Mouse (Mus musculus) kidney, embryonic 16.5 days (tissue): Measurements from ENCODE around the gene Capza2. TPM values are rescaled to one million over a fixed set of nuclear protein-coding genes. Genes with fewer than 3 reads are reported as not detected.

ENCODE experiments used
- ATAC-seq: fragments of 200-750 bp; cut with Nextera tagmentation; 2 replicates; pipeline ENCODE4 v1.8.0; 2017; ENCODE audit warnings: moderate TSS enrichment; ENCODE audit not compliant: low FRiP score, low TSS enrichment
- H3K27ac ChIP-seq: fragments of 300-500 bp; sonication (generic); 2 replicates; pipeline ENCODE4 v1.5.1; 2014; ENCODE audit warnings: low read length
- H3K27me3 ChIP-seq: fragments of 300-500 bp; sonication (generic); 2 replicates; pipeline ENCODE4 v1.6.1; 2014; ENCODE audit warnings: low read length, control low read depth, mixed read lengths; ENCODE audit not compliant: insufficient read depth
- H3K36me3 ChIP-seq: fragments of 300-500 bp; sonication (generic); 2 replicates; pipeline ENCODE4 v1.6.1; 2014; ENCODE audit warnings: low read length, control low read depth, mixed read lengths; ENCODE audit not compliant: insufficient read depth
- H3K4me1 ChIP-seq: fragments of 300-500 bp; sonication (generic); 2 replicates; pipeline ENCODE4 v1.6.1; 2014; ENCODE audit warnings: low read length, control low read depth, mixed read lengths; ENCODE audit not compliant: insufficient read depth
- H3K4me2 ChIP-seq: fragments of 300-500 bp; sonication (generic); replicated peaks from 2 replicates; pipeline ENCODE4 v1.6.1; 2014; ENCODE audit warnings: low read depth, low read length
- H3K4me3 ChIP-seq: fragments of 300-500 bp; sonication (generic); 2 replicates; pipeline ENCODE4 v1.5.1; 2014; ENCODE audit warnings: mild to moderate bottlenecking, low read length
- H3K9ac ChIP-seq: fragments of 300-500 bp; sonication (generic); replicated peaks from 2 replicates; pipeline ENCODE4 v1.6.1; 2014; ENCODE audit warnings: low read length
- H3K9me3 ChIP-seq: fragments of 300-500 bp; sonication (generic); 2 replicates; pipeline ENCODE4 v1.6.1; 2016; ENCODE audit warnings: low read length, control low read depth
- WGBS: fragments of 180-500 bp; shearing (Covaris S2); extraction: QIAGEN DNeasy Blood & Tissue Kit; methylation state at CpG from one replicate; pipeline ENCODE4 v1.1.7; 2014; 5-methylcytosine and 5-hydroxymethylcytosine counted together
- polyA plus RNA-seq: library from polyadenylated mRNA; unstranded; fragments of >200 nt; fragmentation: Nextera tagmentation; extraction: Ambion mirVana; gene quantifications from 2 replicates; pipeline ENCODE4 v1.2.1, GENCODE M21; 2015

The Capza2 gene
- polyA plus RNA-seq, 1 experiment from 2014 or later, result 238 TPM

DNA sequence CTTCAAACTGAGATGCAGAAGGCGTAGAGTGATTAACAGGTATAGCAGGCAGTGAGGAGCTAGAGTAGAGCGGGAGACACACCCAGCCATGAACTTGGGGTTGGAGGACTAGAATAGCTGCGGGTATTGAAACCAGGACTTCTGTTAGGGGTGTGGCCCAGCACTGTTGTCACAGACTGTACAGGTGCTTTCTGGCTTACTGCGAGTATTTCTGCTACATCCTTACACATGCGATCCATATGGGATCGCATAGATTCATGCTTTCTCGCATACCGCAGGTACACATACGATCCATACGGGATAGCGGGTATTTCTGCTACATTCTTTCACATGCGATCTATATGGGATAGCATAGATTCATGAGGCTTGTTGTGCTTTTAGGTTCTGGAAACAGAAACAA is 32.3 kb downstream of the Capza2 start:
- Histone ChIP-seq H3K9ac (no peak overlapping the region), H3K9me3 (no peaks in the 10 kb centered on the region), H3K4me1 (no peaks in the 10 kb centered on the region), H3K27me3 (no peaks in the 10 kb centered on the region), H3K4me3 (no peak overlapping the region), H3K27ac (no peak overlapping the region), H3K36me3 (peaks cover 28% of the 10 kb centered on the region), H3K4me2 (no peak overlapping the region)
- ATAC-seq, result no peak
- WGBS, result 97% methylated on average over 12 of the region's 12 CpGs

DNA sequence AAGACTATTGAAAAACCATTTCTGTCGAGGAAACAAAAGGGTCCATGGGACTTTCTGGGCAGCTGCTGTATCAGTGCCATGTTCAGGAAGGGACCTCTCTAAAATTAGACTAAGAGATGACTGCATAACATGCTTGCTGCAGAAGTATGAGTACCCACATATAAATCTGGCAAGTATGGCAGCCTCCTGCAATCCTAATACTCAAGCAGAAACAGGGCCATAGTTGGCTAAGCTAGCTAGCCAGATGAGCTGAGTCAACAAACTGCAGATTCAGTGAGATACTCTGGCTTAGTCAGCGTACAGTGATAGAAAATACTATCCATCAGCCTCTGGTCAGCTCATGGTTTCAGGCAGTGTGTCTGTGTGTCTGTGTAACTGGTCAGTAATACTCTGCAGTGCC is 33.8 kb downstream of the Capza2 start:
- no peak overlapping the region for H3K27ac ChIP-seq
- no peak overlapping the region for H3K4me3 ChIP-seq
- peaks cover 23% of the 10 kb centered on the region for H3K36me3 ChIP-seq
- 85% methylated on average over 2 of the region's 2 CpGs for WGBS
- no peaks in the 10 kb centered on the region for H3K4me1 ChIP-seq
- no peak overlapping the region for H3K4me2 ChIP-seq
- no peaks in the 10 kb centered on the region for H3K9me3 ChIP-seq
- no peak for ATAC-seq
- no peak overlapping the region for H3K9ac ChIP-seq
- no peaks in the 10 kb centered on the region for H3K27me3 ChIP-seq

DNA sequence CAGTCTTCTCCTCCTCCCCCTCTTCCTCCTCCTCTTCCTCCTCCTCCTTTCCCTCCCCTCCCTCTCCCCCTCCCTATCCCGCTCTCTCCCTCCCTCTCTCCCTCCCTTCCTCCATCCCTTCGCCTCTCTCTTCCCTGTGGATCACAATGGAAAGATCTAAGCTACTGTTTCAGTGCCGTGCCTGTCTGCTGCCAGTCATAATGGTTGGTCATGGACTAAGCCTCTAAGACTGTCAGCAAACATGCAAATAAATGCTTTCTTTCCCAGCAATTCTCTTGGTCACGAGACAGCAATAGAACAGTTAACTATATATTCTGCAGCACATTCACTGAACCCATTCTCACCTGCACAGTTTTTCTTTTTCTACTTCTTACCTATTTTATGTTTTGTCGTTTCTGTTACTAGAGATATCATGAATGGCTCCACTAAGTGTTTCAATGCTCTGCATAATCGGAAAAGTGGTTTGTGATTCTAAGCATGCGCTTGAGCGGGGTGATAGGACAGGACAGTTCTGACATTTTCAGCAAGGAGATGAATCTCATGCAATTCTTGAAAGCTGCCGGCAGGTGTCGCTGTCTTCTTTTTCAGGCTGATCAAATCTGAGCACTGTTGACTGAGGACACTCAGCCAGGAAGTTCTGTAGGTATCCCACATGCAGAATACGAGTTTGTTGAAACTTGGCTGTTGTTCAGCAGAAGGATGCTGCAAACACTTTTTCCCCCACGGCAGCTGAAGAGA is 39.2 kb downstream of the Capza2 start:
- Histone ChIP-seq H3K27ac (no peak overlapping the region), H3K4me2 (no peak overlapping the region), H3K27me3 (no peaks in the 10 kb centered on the region), H3K9me3 (no peaks in the 10 kb centered on the region), H3K36me3 (no peaks in the 10 kb centered on the region), H3K9ac (no peak overlapping the region), H3K4me3 (no peak overlapping the region), H3K4me1 (no peaks in the 10 kb centered on the region)
- ATAC-seq, result peak; percentile 75; the same call in 1 of the 2 replicates
- 19% methylated on average over 10 of the region's 12 CpGs for WGBS

DNA sequence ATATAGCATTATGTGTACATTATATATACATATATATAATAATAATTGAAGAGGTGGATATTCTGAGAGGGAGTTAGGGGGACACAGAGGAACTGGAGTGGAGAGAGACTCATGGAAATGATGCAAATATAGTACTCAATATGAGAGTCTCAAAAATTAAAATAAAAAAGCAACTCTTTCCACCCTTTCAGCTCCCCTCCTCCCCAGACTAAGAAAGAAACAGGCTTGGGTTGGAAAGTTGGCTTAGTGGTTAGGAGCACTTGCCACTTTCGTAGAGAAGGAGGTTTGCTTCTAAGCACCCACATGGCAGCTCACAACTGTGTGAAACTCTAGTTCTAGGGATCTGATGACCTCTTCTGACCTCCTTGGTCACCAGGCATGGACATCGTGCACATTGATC is 41.0 kb downstream of the Capza2 start:
- no peak for ATAC-seq
- no peak overlapping the region for H3K4me3 ChIP-seq
- no peaks in the 10 kb centered on the region for H3K36me3 ChIP-seq
- H3K9ac ChIP-seq, result no peak overlapping the region
- WGBS, result 70% methylated on average over 2 of the region's 2 CpGs
- no peak overlapping the region for H3K27ac ChIP-seq
- no peak overlapping the region for H3K4me2 ChIP-seq
- H3K4me1 ChIP-seq, result no peaks in the 10 kb centered on the region
- no peaks in the 10 kb centered on the region for H3K27me3 ChIP-seq
- H3K9me3 ChIP-seq, result peaks cover 6% of the 10 kb centered on the region; the same call in 1 of the 2 replicates

DNA sequence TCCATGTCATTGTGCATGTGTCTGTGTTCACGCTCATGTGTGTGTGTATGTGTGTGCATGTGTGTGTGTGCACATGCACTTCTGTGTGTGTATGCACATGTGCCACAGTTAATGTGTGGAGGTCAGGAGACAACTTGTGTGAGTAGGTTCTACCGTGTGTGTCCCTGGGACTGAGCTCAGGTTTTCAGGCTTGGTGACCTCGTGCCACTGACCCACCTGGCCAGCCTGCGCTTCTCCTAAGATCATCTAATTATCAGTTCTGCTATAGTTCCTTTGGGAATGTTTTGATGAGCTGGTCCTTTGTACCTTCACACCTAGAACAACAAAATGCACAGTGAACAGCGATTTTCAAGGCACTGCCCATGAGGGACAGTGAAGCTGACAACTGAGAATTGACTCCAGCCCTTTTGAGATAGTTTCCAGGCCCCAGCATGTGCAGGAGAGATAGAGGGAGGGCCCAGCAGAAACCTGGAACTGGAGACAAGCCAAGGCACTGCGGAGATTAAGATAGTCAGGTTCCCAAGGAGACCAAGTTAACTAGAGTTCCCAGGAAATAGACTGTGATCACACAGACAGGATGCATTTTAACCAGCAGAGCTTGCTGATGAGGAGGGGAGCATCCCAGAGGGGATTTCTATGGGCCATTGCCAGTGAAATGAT is 44.4 kb downstream of the Capza2 start:
- Histone ChIP-seq H3K4me2 (no peak overlapping the region), H3K9me3 (peaks cover 6% of the 10 kb centered on the region; the same call in 1 of the 2 replicates), H3K9ac (no peak overlapping the region), H3K27me3 (no peaks in the 10 kb centered on the region), H3K4me3 (no peak overlapping the region), H3K4me1 (no peaks in the 10 kb centered on the region), H3K36me3 (no peaks in the 10 kb centered on the region), H3K27ac (no peak overlapping the region)
- 83% methylated on average over 6 of the region's 6 CpGs for WGBS
- ATAC-seq, result no peak

DNA sequence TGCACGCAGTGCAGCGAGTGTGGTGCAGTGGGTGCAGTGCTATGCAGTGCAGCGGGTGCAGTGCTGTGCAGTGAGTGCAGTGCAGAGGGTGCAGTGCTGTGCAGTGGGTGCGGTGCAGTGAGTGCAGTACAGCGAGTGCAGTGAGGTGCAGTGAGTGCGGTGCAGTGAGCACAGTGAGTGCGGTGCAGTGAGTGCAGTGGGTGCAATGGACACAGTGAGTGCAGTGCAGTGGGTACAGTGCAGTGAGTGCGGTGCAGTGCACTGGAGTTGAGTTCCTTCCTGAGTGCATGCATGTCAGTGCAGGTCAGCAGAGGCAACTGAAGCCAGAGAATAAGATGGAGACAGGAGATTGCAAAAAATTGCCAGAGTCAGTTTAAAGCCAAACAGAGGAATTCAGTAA is 45.8 kb downstream of the Capza2 start:
- peaks cover 6% of the 10 kb centered on the region; the same call in 1 of the 2 replicates for H3K9me3 ChIP-seq
- H3K36me3 ChIP-seq, result no peaks in the 10 kb centered on the region
- WGBS, result 95% methylated on average over 8 of the region's 8 CpGs
- no peaks in the 10 kb centered on the region for H3K27me3 ChIP-seq
- H3K9ac ChIP-seq, result no peak overlapping the region
- H3K4me1 ChIP-seq, result no peaks in the 10 kb centered on the region
- H3K4me2 ChIP-seq, result no peak overlapping the region
- no peak overlapping the region for H3K27ac ChIP-seq
- ATAC-seq, result no peak
- H3K4me3 ChIP-seq, result no peak overlapping the region

DNA sequence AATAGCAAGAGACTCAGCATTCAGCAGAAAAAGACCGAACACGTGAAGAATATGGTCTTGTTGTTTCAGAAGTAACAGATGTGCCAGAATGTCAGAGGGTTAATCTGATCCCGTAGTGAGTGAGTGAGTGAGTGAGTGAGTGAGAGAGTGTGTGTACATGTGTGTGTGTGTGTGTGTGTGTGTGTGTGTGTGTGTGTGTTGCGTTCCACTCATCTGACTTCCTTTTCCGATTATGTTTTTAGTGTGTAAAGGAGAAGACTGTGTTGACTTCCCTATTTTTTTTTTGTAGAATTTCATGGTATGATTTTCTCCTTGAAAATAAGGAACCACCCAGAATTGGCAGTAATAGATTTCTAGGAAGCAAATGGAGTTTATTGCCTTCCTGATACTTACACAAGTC is 52.6 kb downstream of the Capza2 start:
- Histone ChIP-seq H3K27ac (no peak overlapping the region), H3K4me2 (no peak overlapping the region), H3K36me3 (no peaks in the 10 kb centered on the region), H3K9me3 (peaks cover 4% of the 10 kb centered on the region; the same call in 1 of the 2 replicates), H3K4me1 (no peaks in the 10 kb centered on the region), H3K9ac (no peak overlapping the region), H3K27me3 (no peaks in the 10 kb centered on the region), H3K4me3 (no peak overlapping the region)
- WGBS, result 84% methylated on average over 5 of the region's 5 CpGs
- no peak for ATAC-seq

DNA sequence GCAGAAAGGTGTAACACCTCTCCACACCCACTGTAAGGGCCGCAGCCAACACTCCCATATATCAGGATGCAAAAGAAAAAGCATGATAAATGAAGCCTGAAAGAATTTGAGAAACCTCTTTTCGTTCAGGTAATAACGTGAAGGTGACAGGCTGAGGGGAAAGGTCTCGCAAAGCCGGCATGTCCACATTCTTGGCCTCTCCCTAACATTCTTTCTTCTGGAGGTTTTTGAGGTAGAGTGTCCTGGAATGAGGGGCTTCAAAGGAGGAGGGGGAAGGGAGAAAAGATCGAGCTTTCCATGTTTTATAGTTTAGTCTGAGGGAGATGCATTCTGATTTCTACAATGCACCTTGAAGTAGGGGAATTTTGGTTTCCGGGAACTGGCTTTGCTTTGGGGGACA is 56.6 kb downstream of the Capza2 start, which contains the start of gene St7:
Gene St7 (plus strand): TSS at position 287 of the 400 bp plus-strand sequence.
- Histone ChIP-seq H3K9me3 (no peaks in the 10 kb centered on the region), H3K4me2 (peak within 1 kb of the TSS; percentile 82), H3K27ac (peak within 1 kb of the TSS; percentile 92), H3K27me3 (no peaks in the 10 kb centered on the region), H3K36me3 (no peaks in the 10 kb centered on the region; the same call in 1 of the 2 replicates), H3K4me1 (peaks cover 11% of the 10 kb centered on the region; the same call in 1 of the 2 replicates), H3K9ac (peak within 1 kb of the TSS; percentile 94), H3K4me3 (peak within 1 kb of the TSS; percentile 77)
- ATAC-seq, result no peak
- 57% methylated on average over 7 of the region's 7 CpGs for WGBS

DNA sequence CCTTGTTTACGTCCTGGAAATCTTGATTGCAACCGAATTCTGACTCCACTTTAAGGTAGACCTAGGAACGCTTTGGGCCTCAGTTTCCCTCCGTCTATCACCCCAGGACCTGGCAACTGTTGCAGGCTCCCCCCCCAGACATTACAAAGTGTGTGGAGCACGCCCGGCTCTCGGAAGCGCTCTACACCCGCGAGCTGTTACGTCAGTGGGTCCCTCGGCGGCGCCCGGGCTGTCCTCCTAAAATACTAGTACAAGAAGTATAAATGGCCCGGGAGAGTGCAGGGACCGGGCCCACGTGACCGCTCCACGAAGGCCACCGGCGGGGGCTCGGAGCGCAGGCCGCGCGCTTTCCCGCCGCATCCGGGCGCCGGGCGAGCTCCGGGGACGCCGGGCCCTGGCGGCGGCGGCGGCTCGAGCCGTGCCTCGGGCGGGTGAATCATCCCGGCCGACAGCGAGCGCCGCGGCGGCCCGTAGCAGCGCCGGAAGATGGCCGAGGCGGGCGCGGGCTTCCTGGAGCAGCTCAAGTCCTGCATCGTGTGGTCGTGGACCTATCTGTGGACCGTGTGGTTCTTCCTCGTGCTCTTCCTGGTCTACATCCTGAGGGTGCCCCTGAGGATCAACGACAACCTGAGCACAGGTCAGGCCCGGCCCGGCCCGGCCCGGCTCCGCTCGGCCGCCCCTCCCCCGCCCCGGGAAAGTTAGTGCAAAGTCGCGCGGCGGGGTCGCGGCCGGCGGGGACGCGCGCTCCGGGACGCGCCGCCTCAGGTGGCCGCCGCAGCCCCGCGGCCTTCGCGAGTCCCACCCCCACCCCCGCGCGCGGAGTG is 57.9 kb downstream of the Capza2 start:
- under 1% methylated on average over 82 of the region's 97 CpGs for WGBS
- peaks cover 4% of the 10 kb centered on the region; the same call in 1 of the 2 replicates for H3K36me3 ChIP-seq
- H3K9ac ChIP-seq, result peak overlapping the region; percentile 94

More for the DNA sequence above, 57.9 kb downstream of the Capza2 start:
- ATAC-seq, result peak; percentile 93
- Histone ChIP-seq H3K4me2 (peak overlapping the region; percentile 82), H3K9me3 (no peaks in the 10 kb centered on the region), H3K27ac (peak overlapping the region; percentile 92), H3K27me3 (no peaks in the 10 kb centered on the region), H3K4me3 (peak overlapping the region; percentile 77), H3K4me1 (peaks cover 11% of the 10 kb centered on the region; the same call in 1 of the 2 replicates)
